Mouse (Mus musculus): Measurements from ENCODE around the gene Btbd9. TPM values are rescaled to one million over a fixed set of nuclear protein-coding genes. Genes with fewer than 3 reads are reported as not detected.

Gene Btbd9
- total RNA-seq, 1 experiment: 28.2 TPM

DNA sequence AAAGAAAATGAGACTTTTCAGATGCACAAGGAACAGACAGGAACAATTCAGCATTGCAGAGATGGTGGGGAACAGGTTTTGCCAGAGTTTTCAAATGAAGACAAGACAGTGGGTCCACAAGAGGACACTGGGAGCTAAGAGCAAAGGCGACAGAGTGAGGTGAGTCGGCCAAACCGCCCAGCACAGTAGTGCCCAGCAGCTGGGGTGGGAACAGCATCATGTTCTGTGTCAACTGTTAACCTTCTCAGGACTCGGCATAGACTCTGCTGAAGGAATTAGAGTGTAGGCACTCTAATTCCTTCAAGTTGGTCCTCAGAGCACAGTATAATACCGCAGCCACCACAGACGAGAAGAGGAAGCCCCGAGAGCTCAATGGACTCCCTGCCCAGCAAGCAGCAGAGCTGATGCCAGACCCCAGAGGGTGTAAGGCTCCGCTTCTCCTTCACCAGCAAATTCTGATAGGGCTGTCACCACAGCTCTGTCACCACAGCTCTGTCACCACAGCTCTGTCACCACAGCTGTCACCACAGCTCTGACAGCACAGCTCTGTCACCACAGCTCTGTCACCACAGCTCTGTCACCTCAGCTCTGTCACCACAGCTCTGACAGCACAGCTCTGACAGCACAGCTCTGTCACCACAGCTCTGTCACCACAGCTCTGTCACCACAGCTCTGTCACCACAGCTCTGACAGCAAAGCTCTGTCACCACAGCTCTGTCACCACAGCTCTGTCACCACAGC, 57.7 kb downstream of the Btbd9 start:
- in situ Hi-C loops (cut with MboI; ENCODE audit: low sequenced_read_pairs in 2 of 2, unreplicated experiment in 2 of 2): no loop called here

DNA sequence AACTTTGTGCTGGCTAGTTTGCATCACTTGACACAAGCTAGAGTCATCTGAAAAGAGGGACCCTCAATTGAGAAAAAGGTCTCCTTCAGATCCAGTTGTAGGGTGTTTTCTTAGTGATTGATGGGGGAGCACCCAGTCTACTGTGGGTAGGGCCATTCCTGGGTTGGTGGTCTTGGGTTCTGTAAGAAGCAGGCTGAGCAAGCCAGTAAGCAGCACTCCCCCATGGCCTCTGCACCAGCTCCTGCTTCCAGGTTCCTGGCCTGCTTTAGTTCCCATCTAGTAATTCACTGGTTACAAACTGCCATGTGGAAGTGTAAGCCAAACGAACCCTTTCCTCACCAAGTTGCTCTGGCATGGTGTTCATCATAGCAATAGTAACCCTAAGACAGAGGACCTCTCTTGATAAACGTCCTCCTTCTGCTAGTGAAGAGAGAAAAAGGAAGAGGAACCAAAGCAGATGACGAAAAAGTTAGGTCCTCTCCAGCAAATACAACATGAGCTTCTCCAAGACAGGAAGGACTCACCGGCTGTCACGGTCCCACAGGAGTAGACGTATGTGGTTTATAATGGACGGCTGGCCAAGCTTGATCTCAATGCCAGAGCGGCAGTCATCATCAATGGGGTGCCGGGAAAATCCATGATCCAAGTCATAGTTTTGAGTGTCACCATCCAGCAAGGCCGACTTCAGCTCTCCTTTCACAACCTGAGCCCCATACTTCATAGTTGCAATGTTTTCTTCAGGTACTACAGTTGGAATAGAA, 59.5 kb downstream of the Btbd9 start:
- DNase-seq (ENCODE audit: low read depth, low spot score): no peak
- TF ChIP-seq ZNF384 (IDR thresholded peaks at IDR 0.05; ENCODE audit: low read depth, low read length) (no peak), HCFC1 (IDR thresholded peaks at IDR 0.05; ENCODE audit: borderline replicate concordance, insufficient read depth, low read length) (no peak), CHD2 (IDR thresholded peaks at IDR 0.05; ENCODE audit: low read depth, low read length) (no peak), MAFK (IDR thresholded peaks at IDR 0.05; ENCODE audit: insufficient read depth, low read depth, low read length) (no peak), ZC3H11A (IDR thresholded peaks at IDR 0.05; ENCODE audit: borderline replicate concordance, low read depth, low read length) (no peak)
- in situ Hi-C loops (cut with MboI; ENCODE audit: low sequenced_read_pairs in 2 of 2, unreplicated experiment in 2 of 2): no loop called here

More for the DNA sequence above, 57.7 kb downstream of the Btbd9 start:
- Histone ChIP-seq H3K9ac (ENCODE audit: insufficient read depth, low read depth, low read length, poor library complexity, severe bottlenecking) (no peak overlapping the region), H3K27ac (ENCODE audit: insufficient read depth, low read depth, low read length, poor library complexity, severe bottlenecking) (no peak overlapping the region), H3K9me3 (ENCODE audit: control insufficient read depth, insufficient read depth, low read depth, low read length) (no peaks in the 10 kb centered on the region), H3K4me3 (ENCODE audit: insufficient read depth in 1 of 2, low read depth in 1 of 2, low read length in 2 of 2, poor library complexity in 1 of 2, severe bottlenecking in 1 of 2) (no peak overlapping the region), H3K36me3 (ENCODE audit: control insufficient read depth, insufficient read depth, low read length, poor library complexity, severe bottlenecking) (peaks cover 2% of the 10 kb centered on the region), H3K4me1 (ENCODE audit: control insufficient read depth in 2 of 2, insufficient read depth in 2 of 2, low read length in 2 of 2, poor library complexity in 1 of 2) (no peaks in the 10 kb centered on the region; a peak in 1 of 4 replicates)
- DNase-seq (ENCODE audit: low read depth, low spot score): no peak
- TF ChIP-seq HCFC1 (IDR thresholded peaks at IDR 0.05; ENCODE audit: borderline replicate concordance, insufficient read depth, low read length) (no peak), ZC3H11A (IDR thresholded peaks at IDR 0.05; ENCODE audit: borderline replicate concordance, low read depth, low read length) (no peak), ZNF384 (IDR thresholded peaks at IDR 0.05; ENCODE audit: low read depth, low read length) (no peak), MAFK (IDR thresholded peaks at IDR 0.05; ENCODE audit: insufficient read depth, low read depth, low read length) (no peak), CHD2 (IDR thresholded peaks at IDR 0.05; ENCODE audit: low read depth, low read length) (no peak)

DNA sequence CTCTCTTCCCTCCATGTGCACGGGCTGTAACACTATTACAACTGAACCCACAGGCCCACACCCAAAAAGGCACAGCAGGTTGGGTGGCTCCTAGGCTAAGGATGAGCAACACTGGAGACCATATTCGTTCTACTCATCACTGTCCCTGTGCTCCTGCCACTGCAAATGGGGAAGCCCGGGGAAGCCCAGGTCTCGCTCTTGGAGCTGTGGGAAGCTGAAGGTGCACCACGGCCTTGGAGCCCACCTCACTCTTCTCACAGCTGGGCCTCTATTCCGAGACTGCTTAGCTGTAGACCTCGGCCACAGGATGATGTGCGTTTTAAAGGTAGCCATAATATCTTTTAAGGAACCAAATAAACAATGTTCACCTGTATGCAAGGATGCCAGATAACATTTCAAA, 60.9 kb downstream of the Btbd9 start:
- in situ Hi-C loops (cut with MboI; ENCODE audit: low sequenced_read_pairs in 2 of 2, unreplicated experiment in 2 of 2): no loop called here
- TF ChIP-seq CHD2 (IDR thresholded peaks at IDR 0.05; ENCODE audit: low read depth, low read length) (no peak), ZC3H11A (IDR thresholded peaks at IDR 0.05; ENCODE audit: borderline replicate concordance, low read depth, low read length) (no peak), HCFC1 (IDR thresholded peaks at IDR 0.05; ENCODE audit: borderline replicate concordance, insufficient read depth, low read length) (no peak), ZNF384 (IDR thresholded peaks at IDR 0.05; ENCODE audit: low read depth, low read length) (no peak)
- H3K4me1 ChIP-seq (ENCODE audit: control insufficient read depth in 2 of 2, insufficient read depth in 2 of 2, low read length in 2 of 2, poor library complexity in 1 of 2): no peaks in the 10 kb centered on the region; a peak in 1 of 4 replicates
- H3K9me3 ChIP-seq (ENCODE audit: control insufficient read depth, insufficient read depth, low read depth, low read length): no peaks in the 10 kb centered on the region
- DNase-seq (ENCODE audit: low read depth, low spot score): no peak
- no peak overlapping the region; the same call in 1 of the 2 replicates for H3K27ac ChIP-seq (ENCODE audit: insufficient read depth, low read depth, low read length, poor library complexity, severe bottlenecking)
- H3K4me3 ChIP-seq (ENCODE audit: insufficient read depth in 1 of 2, low read depth in 1 of 2, low read length in 2 of 2, poor library complexity in 1 of 2, severe bottlenecking in 1 of 2): no peak overlapping the region
- no peak overlapping the region for H3K9ac ChIP-seq (ENCODE audit: insufficient read depth, low read depth, low read length, poor library complexity, severe bottlenecking)
- peaks cover 5% of the 10 kb centered on the region for H3K36me3 ChIP-seq (ENCODE audit: control insufficient read depth, insufficient read depth, low read length, poor library complexity, severe bottlenecking)

More for the DNA sequence above, 59.5 kb downstream of the Btbd9 start:
- Histone ChIP-seq H3K4me1 (ENCODE audit: control insufficient read depth in 2 of 2, insufficient read depth in 2 of 2, low read length in 2 of 2, poor library complexity in 1 of 2) (no peaks in the 10 kb centered on the region; a peak in 1 of 4 replicates), H3K9me3 (ENCODE audit: control insufficient read depth, insufficient read depth, low read depth, low read length) (no peaks in the 10 kb centered on the region), H3K27ac (ENCODE audit: insufficient read depth, low read depth, low read length, poor library complexity, severe bottlenecking) (no peak overlapping the region), H3K9ac (ENCODE audit: insufficient read depth, low read depth, low read length, poor library complexity, severe bottlenecking) (no peak overlapping the region), H3K4me3 (ENCODE audit: insufficient read depth in 1 of 2, low read depth in 1 of 2, low read length in 2 of 2, poor library complexity in 1 of 2, severe bottlenecking in 1 of 2) (no peak overlapping the region), H3K36me3 (ENCODE audit: control insufficient read depth, insufficient read depth, low read length, poor library complexity, severe bottlenecking) (peaks cover 5% of the 10 kb centered on the region)

DNA sequence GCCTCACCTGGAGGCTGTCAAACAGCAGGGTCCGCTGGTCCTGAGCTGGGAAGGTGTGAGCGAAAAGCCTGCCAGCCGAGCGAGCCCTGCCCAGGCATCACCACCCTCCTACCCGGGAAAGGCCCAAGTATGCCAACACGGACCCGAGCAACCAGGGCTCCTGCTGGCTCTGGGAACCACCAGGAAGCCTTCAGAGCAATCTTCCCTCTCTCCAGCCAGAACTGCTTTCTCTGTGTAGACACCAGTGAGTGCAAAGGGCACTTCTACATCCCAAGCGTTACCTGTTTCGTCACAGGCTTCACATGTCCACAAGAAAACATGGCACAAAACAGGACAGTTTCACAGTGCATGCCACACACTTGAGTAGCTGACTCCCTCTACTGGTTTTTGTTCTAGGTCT, 63.3 kb downstream of the Btbd9 start:
- H3K9ac ChIP-seq (ENCODE audit: insufficient read depth, low read depth, low read length, poor library complexity, severe bottlenecking): no peak overlapping the region
- DNase-seq (ENCODE audit: low read depth, low spot score): no peak
- in situ Hi-C loops (cut with MboI; ENCODE audit: low sequenced_read_pairs in 2 of 2, unreplicated experiment in 2 of 2): no loop called here
- H3K36me3 ChIP-seq (ENCODE audit: control insufficient read depth, insufficient read depth, low read length, poor library complexity, severe bottlenecking): peaks cover 5% of the 10 kb centered on the region
- no peak overlapping the region for H3K27ac ChIP-seq (ENCODE audit: insufficient read depth, low read depth, low read length, poor library complexity, severe bottlenecking)
- no peak overlapping the region for H3K4me3 ChIP-seq (ENCODE audit: insufficient read depth in 1 of 2, low read depth in 1 of 2, low read length in 2 of 2, poor library complexity in 1 of 2, severe bottlenecking in 1 of 2)
- H3K4me1 ChIP-seq (ENCODE audit: control insufficient read depth in 2 of 2, insufficient read depth in 2 of 2, low read length in 2 of 2, poor library complexity in 1 of 2): no peaks in the 10 kb centered on the region
- no peaks in the 10 kb centered on the region for H3K9me3 ChIP-seq (ENCODE audit: control insufficient read depth, insufficient read depth, low read depth, low read length)
- TF ChIP-seq ZC3H11A (IDR thresholded peaks at IDR 0.05; ENCODE audit: borderline replicate concordance, low read depth, low read length) (no peak), ZNF384 (IDR thresholded peaks at IDR 0.05; ENCODE audit: low read depth, low read length) (no peak)
